Mouse (Mus musculus) embryonic facial prominence, embryonic 10.5 days (tissue): Measurements from ENCODE around the gene Has1. TPM values are rescaled to one million over a fixed set of nuclear protein-coding genes. Genes with fewer than 3 reads are reported as not detected.
"Not testable (repeated sequence)": the region's sequence is repeated elsewhere in the genome, so short reads cannot be mapped to it uniquely, and the experiment has no call there.

Experiments used
- DNase-seq: peaks from one replicate; pipeline ENCODE4 v3.0.0-alpha.2; 2017; ENCODE audit warnings: low spot score
- H3K27ac ChIP-seq: fragments of 300-500 bp; sonication (generic); replicated peaks from 2 replicates; pipeline ENCODE4 v1.5.1; 2016; ENCODE audit warnings: mild to moderate bottlenecking
- H3K27me3 ChIP-seq: fragments of 300-500 bp; sonication (generic); replicated peaks from 2 replicates; pipeline ENCODE4 v1.6.1; 2016; ENCODE audit warnings: low read depth, mild to moderate bottlenecking; ENCODE audit not compliant: poor library complexity, severe bottlenecking
- H3K36me3 ChIP-seq: fragments of 300-500 bp; sonication (generic); replicated peaks from 2 replicates; pipeline ENCODE4 v1.6.1; 2016; ENCODE audit warnings: mild to moderate bottlenecking, moderate library complexity
- H3K4me1 ChIP-seq: fragments of 300-500 bp; sonication (generic); 2 replicates; pipeline ENCODE4 v1.6.1; 2016
- H3K4me3 ChIP-seq: fragments of 300-500 bp; sonication (generic); 2 replicates; pipeline ENCODE4 v1.5.1; 2016; ENCODE audit warnings: mild to moderate bottlenecking, moderate library complexity
- H3K9me3 ChIP-seq: fragments of 300-500 bp; sonication (generic); 2 replicates; pipeline ENCODE4 v1.6.1; 2016; ENCODE audit warnings: mild to moderate bottlenecking
- WGBS: fragments of 180-500 bp; shearing (Covaris S2); methylation state at CpG from one replicate; pipeline ENCODE4 v1.1.7; 2016; 5-methylcytosine and 5-hydroxymethylcytosine counted together
- polyA plus RNA-seq: library from polyadenylated mRNA; unstranded; fragments of >200 nt; fragmentation: Nextera tagmentation; extraction: Ambion mirVana; gene quantifications from 2 replicates; pipeline ENCODE4 v1.2.1, GENCODE M21; 2016

Has1 gene
- polyA plus RNA-seq, 1 experiment from 2014 or later, result 1.5 TPM

DNA sequence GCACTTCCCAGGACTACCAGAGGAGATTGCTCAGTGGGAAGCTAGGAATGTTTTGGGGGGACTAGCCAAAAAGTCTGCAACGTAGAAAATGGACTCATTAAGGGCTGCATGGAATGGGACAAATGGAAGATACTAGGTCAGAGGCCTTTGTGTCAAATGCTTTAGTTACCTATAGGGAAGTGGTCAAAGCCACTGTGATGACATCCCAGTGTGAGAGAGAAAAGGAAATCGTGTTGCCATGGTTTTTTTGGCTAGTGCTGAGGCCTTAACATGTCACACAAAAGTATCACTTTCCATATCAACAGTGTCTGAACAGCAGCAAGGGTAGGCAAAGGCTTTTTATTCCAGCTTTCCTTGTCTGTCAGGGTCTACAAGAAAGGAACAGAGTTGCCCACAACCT is 10.2 kb upstream of the Has1 start:
- H3K27ac ChIP-seq, result no peak overlapping the region
- no peaks in the 10 kb centered on the region for H3K4me1 ChIP-seq
- 64% methylated on average over 2 of the region's 2 CpGs for WGBS
- no peaks in the 10 kb centered on the region for H3K27me3 ChIP-seq
- peaks cover 13% of the 10 kb centered on the region; the same call in 1 of the 2 replicates for H3K36me3 ChIP-seq
- no peak for DNase-seq
- H3K4me3 ChIP-seq, result no peak overlapping the region
- no peaks in the 10 kb centered on the region for H3K9me3 ChIP-seq

DNA sequence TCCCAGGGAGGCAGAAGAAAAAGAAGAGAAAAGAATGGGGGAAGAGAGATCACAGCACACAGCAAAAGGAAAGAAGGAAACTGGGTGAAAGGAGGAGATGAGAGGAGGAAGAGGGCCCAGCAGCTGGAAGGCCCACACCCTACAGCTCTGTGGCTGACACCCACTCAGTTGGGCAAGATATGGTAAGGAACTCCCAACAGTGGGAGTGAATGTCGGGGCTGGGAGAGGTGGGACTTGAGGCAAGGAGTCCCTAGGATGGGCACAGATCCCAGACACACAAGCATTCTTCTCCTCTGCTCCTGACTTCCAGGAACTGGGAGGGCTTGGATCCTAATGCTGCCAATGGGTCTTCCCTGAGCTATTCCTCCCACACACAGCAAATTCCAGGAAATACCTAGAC is 7.4 kb upstream of the Has1 start:
- Histone ChIP-seq H3K36me3 (peaks cover 13% of the 10 kb centered on the region; the same call in 1 of the 2 replicates), H3K27me3 (no peaks in the 10 kb centered on the region)
- 78% methylated on average over 1 of the region's 1 CpGs for WGBS

DNA sequence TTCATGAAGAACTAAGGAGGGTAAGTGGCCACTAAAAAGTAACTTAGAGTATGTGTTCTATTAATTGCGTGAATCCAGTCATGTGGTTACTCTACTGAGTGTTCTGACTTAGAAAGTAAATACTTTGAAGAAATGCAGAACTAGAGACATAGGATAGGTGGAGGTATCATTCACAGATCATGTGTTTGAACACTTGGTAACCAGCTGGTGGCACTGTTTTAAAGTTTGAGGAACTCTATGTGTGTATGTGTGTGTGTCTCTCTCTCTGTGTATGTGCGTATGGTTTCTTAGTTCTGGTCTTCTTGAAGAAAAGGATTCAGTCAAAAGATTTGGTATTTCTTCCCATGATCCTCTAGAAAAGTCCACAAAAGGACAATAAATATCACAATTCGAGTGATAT is 5.1 kb upstream of the Has1 start:
- no peak overlapping the region for H3K27ac ChIP-seq
- H3K4me1 ChIP-seq, result peaks cover 7% of the 10 kb centered on the region
- H3K9me3 ChIP-seq, result no peaks in the 10 kb centered on the region
- no peak overlapping the region for H3K4me3 ChIP-seq
- H3K27me3 ChIP-seq, result no peaks in the 10 kb centered on the region
- DNase-seq, result no peak
- 87% methylated on average over 3 of the region's 3 CpGs for WGBS
- H3K36me3 ChIP-seq, result peaks cover 9% of the 10 kb centered on the region; the same call in 1 of the 2 replicates

More for the DNA sequence above, 7.4 kb upstream of the Has1 start:
- H3K4me1 ChIP-seq, result no peaks in the 10 kb centered on the region
- no peak overlapping the region for H3K4me3 ChIP-seq
- H3K9me3 ChIP-seq, result no peaks in the 10 kb centered on the region
- DNase-seq, result no peak
- H3K27ac ChIP-seq, result no peak overlapping the region

DNA sequence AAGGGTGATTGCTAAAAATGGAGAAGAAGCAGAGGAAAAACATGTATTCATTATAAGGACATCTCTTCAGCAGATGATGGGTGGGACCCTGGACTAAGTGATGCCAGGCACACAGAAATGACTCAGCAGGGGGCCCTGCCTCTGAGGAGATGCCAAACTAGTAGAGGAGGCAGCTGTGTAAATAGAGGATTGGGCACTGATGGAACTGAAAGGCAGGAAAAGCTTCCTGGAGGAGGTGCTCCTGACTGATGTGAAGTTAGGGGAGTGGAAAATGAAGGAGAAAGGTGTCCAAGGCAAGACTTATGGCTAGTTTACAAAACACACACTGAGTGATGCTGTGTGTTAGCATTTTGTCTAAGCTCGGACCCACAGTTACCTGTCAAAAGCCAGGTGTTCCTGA is 2.4 kb upstream of the Has1 start:
- no peak for DNase-seq
- no peak overlapping the region for H3K27ac ChIP-seq
- peaks cover 3% of the 10 kb centered on the region; the same call in 1 of the 2 replicates for H3K36me3 ChIP-seq
- H3K27me3 ChIP-seq, result no peaks in the 10 kb centered on the region
- no peak overlapping the region for H3K4me3 ChIP-seq
- H3K4me1 ChIP-seq, result peaks cover 12% of the 10 kb centered on the region
- no peaks in the 10 kb centered on the region for H3K9me3 ChIP-seq
- WGBS, result 96% methylated on average over 1 of the region's 1 CpGs

DNA sequence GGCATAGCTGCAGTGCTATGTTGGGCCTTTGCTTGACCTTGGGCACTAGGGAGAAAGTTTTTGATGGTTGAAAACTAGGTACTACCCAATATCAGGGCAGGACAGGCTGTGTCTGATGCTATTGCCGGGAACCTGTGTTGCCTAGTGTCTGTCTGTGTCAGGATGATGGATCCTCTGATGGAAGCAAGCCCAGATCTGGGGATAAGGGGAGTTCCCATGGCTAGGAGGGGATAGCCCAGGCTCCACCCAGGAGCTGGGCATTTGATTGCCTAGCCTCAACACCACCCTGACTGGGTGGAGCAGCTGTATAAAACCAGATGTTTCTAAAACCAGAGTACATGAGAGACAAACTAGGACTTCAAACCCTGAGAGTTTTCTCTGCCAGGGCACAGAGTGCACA is 1.6 kb upstream of the Has1 start:
- no peak for DNase-seq
- Histone ChIP-seq H3K36me3 (no peaks in the 10 kb centered on the region; the same call in 1 of the 2 replicates), H3K27ac (no peak overlapping the region), H3K9me3 (no peaks in the 10 kb centered on the region), H3K4me3 (no peak overlapping the region), H3K4me1 (peaks cover 12% of the 10 kb centered on the region), H3K27me3 (no peaks in the 10 kb centered on the region)
- WGBS, result 93% methylated on average over 1 of the region's 1 CpGs

DNA sequence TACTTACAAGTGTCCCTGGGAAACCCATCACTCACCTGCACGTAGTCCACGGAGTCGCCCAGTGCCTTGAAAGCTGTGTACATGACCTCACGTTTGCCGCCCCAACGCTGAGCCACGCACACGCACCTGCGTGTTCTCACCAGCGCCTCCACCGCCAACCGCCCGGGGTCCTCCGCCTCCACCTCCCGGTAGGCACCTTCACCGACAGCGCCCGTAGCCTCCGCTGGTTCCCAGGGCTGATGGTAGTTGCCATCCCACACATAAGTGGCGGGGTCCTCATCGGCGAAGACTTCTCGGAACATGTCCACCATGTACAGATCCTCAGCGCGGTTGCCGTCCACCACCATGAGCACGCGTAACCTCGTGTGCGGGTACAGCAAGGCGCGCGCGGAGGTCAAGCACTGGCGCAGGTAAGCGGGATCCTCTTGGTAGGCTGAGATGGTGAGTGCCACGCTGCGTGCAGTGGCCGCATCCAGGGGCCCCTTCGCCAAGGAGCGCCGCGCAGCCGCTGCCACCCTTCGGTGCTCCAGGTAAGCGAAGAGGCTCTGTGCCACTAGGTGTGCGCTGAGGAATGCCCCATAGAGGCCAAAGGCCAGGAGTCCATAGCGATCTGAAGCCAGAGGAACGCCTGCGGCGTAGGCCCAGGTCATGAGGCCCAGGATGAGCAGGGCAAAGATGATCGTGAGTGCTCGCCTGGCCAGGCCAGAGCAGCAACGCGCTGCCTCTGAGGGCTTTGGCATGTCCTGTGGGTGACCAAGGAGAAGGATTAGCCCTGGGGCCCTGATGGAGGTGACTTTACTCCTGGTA is 4.9 kb downstream of the Has1 start:
- H3K9me3 ChIP-seq, result no peaks in the 10 kb centered on the region
- 14% methylated on average over 55 of the region's 55 CpGs for WGBS
- H3K4me3 ChIP-seq, result peak overlapping the region; percentile 16

DNA sequence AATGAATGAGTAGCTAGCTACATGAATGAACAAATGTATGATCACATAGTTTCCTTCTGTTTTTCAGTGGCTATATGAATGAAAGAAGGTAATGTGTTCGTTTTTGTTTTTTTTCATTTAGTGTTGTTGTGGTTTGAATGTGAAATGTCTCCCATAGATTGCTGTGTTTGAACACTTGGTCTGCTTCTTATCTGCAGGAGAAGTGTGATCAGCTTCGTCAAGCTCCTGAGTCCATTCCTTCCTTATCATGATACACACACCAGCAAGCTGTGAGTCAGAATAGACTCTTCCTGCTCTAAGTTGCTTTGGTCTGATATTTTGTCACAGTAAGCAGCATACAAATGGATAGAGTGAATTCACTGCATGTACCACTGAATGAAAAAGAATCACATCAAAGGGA is 6.0 kb downstream of the Has1 start:
- DNase-seq, result no peak
- 86% methylated on average over 2 of the region's 2 CpGs for WGBS
- H3K36me3 ChIP-seq, result no peaks in the 10 kb centered on the region; the same call in 1 of the 2 replicates
- H3K9me3 ChIP-seq, result no peaks in the 10 kb centered on the region
- H3K27ac ChIP-seq, result no peak overlapping the region
- H3K4me3 ChIP-seq, result no peak overlapping the region
- H3K4me1 ChIP-seq, result peaks cover 7% of the 10 kb centered on the region; the same call in 1 of the 2 replicates
- H3K27me3 ChIP-seq, result peaks cover 37% of the 10 kb centered on the region

More for the DNA sequence above, 4.9 kb downstream of the Has1 start:
- H3K36me3 ChIP-seq, result no peaks in the 10 kb centered on the region; the same call in 1 of the 2 replicates
- H3K4me1 ChIP-seq, result peaks cover 13% of the 10 kb centered on the region
- peak; percentile 28 for DNase-seq
- H3K27me3 ChIP-seq, result peaks cover 37% of the 10 kb centered on the region
- no peak overlapping the region for H3K27ac ChIP-seq

DNA sequence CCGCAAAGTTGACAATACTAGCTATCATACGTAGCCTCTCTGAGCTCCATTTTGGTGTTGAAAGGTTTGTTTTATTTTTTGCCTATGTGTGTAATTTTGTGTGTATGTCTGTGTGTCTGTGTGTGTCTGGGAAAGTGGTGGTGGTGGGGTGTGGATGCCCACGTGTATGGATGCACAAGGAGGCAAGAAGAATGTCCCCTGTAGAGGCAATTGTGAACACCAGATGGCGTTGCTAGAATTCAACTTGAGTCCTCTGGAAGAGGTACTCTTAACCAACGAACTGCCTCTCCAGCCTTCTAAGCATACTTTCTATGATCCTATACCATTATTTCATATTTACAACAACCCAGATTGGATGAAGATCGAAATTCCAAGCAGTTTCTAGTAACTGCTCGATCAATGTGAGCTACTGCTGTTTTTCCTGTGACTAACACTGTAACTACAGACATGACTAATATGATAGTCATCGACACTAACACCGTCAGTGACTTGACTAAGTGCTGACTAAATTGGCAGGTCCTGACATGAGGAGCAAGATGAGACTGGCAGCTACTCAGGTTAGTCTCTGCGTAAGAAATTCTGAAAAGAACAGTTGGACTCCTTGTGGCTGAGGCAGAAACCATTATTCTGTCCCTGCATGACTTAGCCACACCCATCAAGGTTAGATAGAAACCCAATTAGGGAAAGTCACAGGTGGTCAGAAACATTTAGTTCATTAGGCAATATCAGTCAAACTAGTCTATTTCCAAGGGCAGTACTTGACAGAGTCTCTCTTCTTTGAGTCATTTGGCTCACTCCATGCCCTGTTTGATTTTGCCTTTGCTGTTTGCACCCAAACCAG is 9.6 kb downstream of the Has1 start:
- peaks cover 27% of the 10 kb centered on the region for H3K27me3 ChIP-seq
- 75% methylated on average over 10 of the region's 10 CpGs for WGBS
- H3K9me3 ChIP-seq, result no peaks in the 10 kb centered on the region
- no peak overlapping the region for H3K27ac ChIP-seq
- H3K36me3 ChIP-seq, result peaks cover 33% of the 10 kb centered on the region
- H3K4me1 ChIP-seq, result peaks cover 7% of the 10 kb centered on the region; the same call in 1 of the 2 replicates
- DNase-seq, result no peak
- H3K4me3 ChIP-seq, result no peak overlapping the region

DNA sequence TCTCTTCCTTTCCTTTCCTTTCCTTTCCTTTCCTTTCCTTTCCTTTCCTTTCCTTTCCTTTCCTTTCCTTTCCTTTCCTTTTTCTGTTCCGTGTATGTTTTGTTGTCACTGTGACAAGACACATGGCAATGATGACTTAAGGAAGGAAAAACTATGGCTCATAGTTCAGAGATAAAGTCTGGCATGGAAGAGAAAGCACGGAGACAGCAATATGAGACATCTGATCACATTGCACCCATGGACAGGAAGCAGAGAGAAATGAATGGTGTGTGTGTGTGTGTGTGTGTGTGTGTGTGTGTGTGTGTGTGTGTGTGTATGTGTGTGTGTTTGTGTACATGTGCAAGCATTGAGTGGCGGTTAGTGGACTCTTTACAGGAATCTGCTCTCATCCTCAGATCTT is 10.4 kb downstream of the Has1 start:
- not testable (repeated sequence) for H3K4me3 ChIP-seq, H3K9me3 ChIP-seq, DNase-seq, H3K27ac ChIP-seq, H3K4me1 ChIP-seq
- Histone ChIP-seq H3K36me3 (peaks cover 41% of the 10 kb centered on the region), H3K27me3 (peaks cover 19% of the 10 kb centered on the region)
- 86% methylated on average over 3 of the region's 3 CpGs for WGBS

DNA sequence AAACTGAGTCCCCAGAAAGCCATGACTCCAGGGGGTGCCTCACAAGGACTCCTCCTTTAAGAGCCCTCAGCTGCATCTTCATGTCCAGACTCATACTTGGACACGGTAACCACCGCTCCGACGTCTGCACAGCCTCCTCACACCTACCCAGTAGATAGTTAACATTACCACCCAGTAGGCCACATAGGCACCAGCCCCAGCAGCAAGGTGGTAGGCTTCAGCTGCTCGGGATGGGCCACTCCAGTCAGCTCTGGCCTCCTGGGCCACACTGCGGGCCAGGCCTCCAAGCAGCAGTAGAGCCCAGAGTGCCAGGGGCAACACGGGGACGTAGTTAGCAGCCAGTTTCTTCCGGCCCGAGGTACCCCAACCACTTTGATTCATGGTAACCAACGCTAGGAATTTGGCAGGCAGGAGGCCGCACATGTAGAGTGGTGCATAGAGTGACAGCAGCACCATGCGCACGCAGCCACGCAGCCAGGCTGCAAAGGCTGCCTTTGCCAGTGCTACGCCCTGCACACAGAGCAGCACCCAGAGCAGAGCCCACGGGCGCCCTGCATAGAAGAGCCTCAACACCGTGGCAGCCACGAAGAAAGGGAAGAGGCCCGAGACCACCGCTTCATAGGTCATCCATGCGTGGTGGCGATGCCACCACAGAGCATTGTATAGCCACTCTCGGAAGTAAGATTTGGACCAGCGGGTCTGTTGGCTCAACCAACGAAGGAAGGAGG is 11.3 kb downstream of the Has1 start:
- Histone ChIP-seq H3K4me3 (no peak overlapping the region), H3K36me3 (peaks cover 51% of the 10 kb centered on the region), H3K9me3 (no peaks in the 10 kb centered on the region), H3K27me3 (peaks cover 10% of the 10 kb centered on the region), H3K27ac (no peak overlapping the region), H3K4me1 (peaks cover under 1% of the 10 kb centered on the region; the same call in 1 of the 2 replicates)
- DNase-seq, result no peak
- WGBS, result 76% methylated on average over 27 of the region's 27 CpGs

DNA sequence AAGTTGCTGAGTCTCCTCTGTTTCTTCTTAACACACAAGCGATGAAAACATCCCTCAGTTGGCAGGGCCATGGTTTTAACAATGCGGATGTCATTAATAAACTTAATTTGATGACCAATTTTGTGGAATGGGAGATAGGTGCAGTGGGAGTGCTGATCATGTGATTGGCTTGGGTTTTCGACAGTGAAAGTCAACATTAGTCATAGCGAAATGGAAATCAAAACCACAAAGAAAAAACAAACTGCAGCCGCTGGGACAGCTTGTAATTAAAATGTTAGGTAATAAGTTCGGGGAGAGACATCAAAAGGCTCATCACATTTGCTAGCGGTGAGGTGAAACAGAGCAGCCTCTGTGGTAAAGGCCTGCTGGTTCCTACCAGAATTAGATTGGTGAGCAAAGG is 14.2 kb downstream of the Has1 start:
- no peak for DNase-seq
- Histone ChIP-seq H3K27ac (no peak overlapping the region), H3K4me3 (no peak overlapping the region), H3K9me3 (no peaks in the 10 kb centered on the region), H3K36me3 (peaks cover 70% of the 10 kb centered on the region), H3K27me3 (no peaks in the 10 kb centered on the region), H3K4me1 (peaks cover 29% of the 10 kb centered on the region)
- WGBS, result 92% methylated on average over 7 of the region's 7 CpGs

DNA sequence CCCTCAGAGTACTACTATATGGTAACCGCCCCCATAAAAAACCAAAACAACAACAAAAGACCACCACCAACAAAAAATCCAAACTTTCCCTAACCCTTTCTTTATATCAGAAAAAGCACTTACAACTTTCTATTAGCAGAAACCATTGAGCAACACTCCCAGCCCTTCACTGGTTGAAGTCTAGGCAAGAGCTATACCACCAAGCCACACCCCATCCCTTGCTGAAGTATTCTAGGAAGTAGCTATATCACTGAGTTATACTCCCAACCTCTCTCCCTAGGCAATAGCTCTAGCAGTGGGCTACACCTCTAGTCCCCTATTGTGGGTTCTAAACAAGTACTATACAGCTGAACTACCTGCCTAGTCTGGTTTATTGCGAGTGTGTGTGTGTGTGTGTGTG is 15.7 kb downstream of the Has1 start:
- H3K9me3 ChIP-seq, result no peaks in the 10 kb centered on the region
- DNase-seq, result no peak
- H3K27me3 ChIP-seq, result no peaks in the 10 kb centered on the region
- 94% methylated on average over 2 of the region's 2 CpGs for WGBS
- H3K36me3 ChIP-seq, result peaks cover 86% of the 10 kb centered on the region
- no peak overlapping the region for H3K27ac ChIP-seq
- H3K4me1 ChIP-seq, result peaks cover 44% of the 10 kb centered on the region
- H3K4me3 ChIP-seq, result no peak overlapping the region
